Mouse (Mus musculus) cerebellum, postnatal 4 days (tissue): ENCODE results near the gene Rpl7a.
"Not testable (repeated sequence)": the region's sequence is repeated elsewhere in the genome, so short reads cannot be mapped to it uniquely, and the experiment has no call there.

ENCODE experiments used
- DNase-seq, 2 experiments: peaks; one replicate each; pipeline ENCODE4 v3.0.0; 2022; ENCODE audit warnings: low spot score in 2 of 2, mixed read lengths in 1 of 2

The Rpl7a gene

GRCm38 (mm10) chr2:26910124-26910993, at the start of gene Rpl7a, which contains the start of gene Med22:
Rpl7a (plus strand) TSS chr2:26910764.
Med22 (minus strand) TSS chr2:26910677.
- peak; percentile 99 to 100 for DNase-seq

GRCm38 (mm10) chr2:26862856-26863255, 47.7 kb upstream of the Rpl7a start:
- no peak for DNase-seq

- DNase-seq = no peak
Measured at GRCm38 (mm10) chr2:26864879-26865278, 45.7 kb upstream of the Rpl7a start, which contains the start of gene Abo. Abo (minus strand) TSS chr2:26864979.

- DNase-seq = no peak
Measured at GRCm38 (mm10) chr2:26870666-26871065, 39.9 kb upstream of the Rpl7a start.

GRCm38 (mm10) chr2:26878571-26878970, 32.0 kb upstream of the Rpl7a start:
- DNase-seq = no peak

GRCm38 (mm10) chr2:26885541-26885940, 25.0 kb upstream of the Rpl7a start:
- not testable (repeated sequence) for DNase-seq

GRCm38 (mm10) chr2:26886170-26886569, 24.4 kb upstream of the Rpl7a start:
- not testable (repeated sequence) for DNase-seq

GRCm38 (mm10) chr2:26895898-26896297, 14.7 kb upstream of the Rpl7a start:
- DNase-seq = no peak

GRCm38 (mm10) chr2:26900731-26901130, 9.8 kb upstream of the Rpl7a start:
- no peak for DNase-seq

GRCm38 (mm10) chr2:26901834-26902400, 8.6 kb upstream of the Rpl7a start:
- DNase-seq = no peak

- peak; percentile 79 to 87 for DNase-seq
Measured at GRCm38 (mm10) chr2:26902467-26903220, 7.9 kb upstream of the Rpl7a start, which contains the start of gene Surf6. Surf6 (minus strand) TSS chr2:26902879.

- DNase-seq = no peak
Measured at GRCm38 (mm10) chr2:26903311-26903710, 7.3 kb upstream of the Rpl7a start.

- DNase-seq = no peak
Measured at GRCm38 (mm10) chr2:26905936-26906335, 4.6 kb upstream of the Rpl7a start.

- DNase-seq = no peak
Measured at GRCm38 (mm10) chr2:26906431-26906830, 4.1 kb upstream of the Rpl7a start.

GRCm38 (mm10) chr2:26907109-26907508, 3.5 kb upstream of the Rpl7a start:
- no peak for DNase-seq

- DNase-seq = no peak
Measured at GRCm38 (mm10) chr2:26908710-26909386, 1.7 kb upstream of the Rpl7a start.

- DNase-seq = no peak
Measured at GRCm38 (mm10) chr2:26909387-26909784, 1.2 kb upstream of the Rpl7a start.

GRCm38 (mm10) chr2:26910994-26911765, 616 bp downstream of the Rpl7a start:
- DNase-seq = peak in 1 of 2 experiments; percentile 75

GRCm38 (mm10) chr2:26912253-26912770, 1.7 kb downstream of the Rpl7a start:
- no peak for DNase-seq

GRCm38 (mm10) chr2:26913416-26914147, 3.0 kb downstream of the Rpl7a start:
- no peak for DNase-seq
